Mouse (Mus musculus) cerebellum, postnatal 14 days (tissue): ENCODE results near the gene AA986860.

Source experiments
- DNase-seq, 2 experiments: peaks; one replicate each; pipeline ENCODE4 v3.0.0; 2021; ENCODE audit warnings: mixed read lengths in 2 of 2

The AA986860 gene

GRCm38 (mm10) chr1:130779867-130780266 is 48.1 kb downstream of the AA986860 start:
- DNase-seq = no peak

- peak; percentile 32 to 38 for DNase-seq
Measured at GRCm38 (mm10) chr1:130784054-130784453, 52.3 kb downstream of the AA986860 start.

- DNase-seq = peak in 1 of 2 experiments; percentile 20
Measured at GRCm38 (mm10) chr1:130787001-130787400, 55.2 kb downstream of the AA986860 start.

- DNase-seq = no peak
Measured at GRCm38 (mm10) chr1:130789512-130790451, 58.0 kb downstream of the AA986860 start.
